Mouse (Mus musculus) hindbrain, embryonic 10.5 days (tissue): ENCODE data around the gene Efhd2. TPM values are rescaled to one million over a fixed set of nuclear protein-coding genes. Genes with fewer than 3 reads are reported as not detected.

Experiments used
- DNase-seq: peaks from one replicate; pipeline ENCODE4 v3.0.0-alpha.2; 2017; ENCODE audit warnings: low spot score
- H3K27ac ChIP-seq: fragments of 300-500 bp; sonication (generic); 2 replicates; pipeline ENCODE4 v1.5.1; 2016; ENCODE audit warnings: mild to moderate bottlenecking, moderate library complexity
- H3K27me3 ChIP-seq: fragments of 300-500 bp; sonication (generic); 2 replicates; pipeline ENCODE4 v1.6.1; 2016; ENCODE audit warnings: mild to moderate bottlenecking; ENCODE audit not compliant: poor library complexity, insufficient read depth, severe bottlenecking
- H3K36me3 ChIP-seq: fragments of 300-500 bp; sonication (generic); 2 replicates; pipeline ENCODE4 v1.6.1; 2016; ENCODE audit warnings: mild to moderate bottlenecking, moderate library complexity
- H3K4me1 ChIP-seq: fragments of 300-500 bp; sonication (generic); replicated peaks from 2 replicates; pipeline ENCODE4 v1.6.1; 2016; ENCODE audit warnings: mild to moderate bottlenecking
- H3K4me3 ChIP-seq: fragments of 300-500 bp; sonication (generic); 2 replicates; pipeline ENCODE4 v1.5.1; 2016; ENCODE audit warnings: mild to moderate bottlenecking, moderate library complexity
- H3K9me3 ChIP-seq: fragments of 300-500 bp; sonication (generic); 2 replicates; pipeline ENCODE4 v1.6.1; 2016; ENCODE audit warnings: mild to moderate bottlenecking, moderate library complexity
- WGBS: fragments of 180-500 bp; shearing (Covaris S2); methylation state at CpG from one replicate; pipeline ENCODE4 v1.1.7; 2016; 5-methylcytosine and 5-hydroxymethylcytosine counted together
- polyA plus RNA-seq: library from polyadenylated mRNA; unstranded; fragments of >200 nt; fragmentation: Nextera tagmentation; extraction: Ambion mirVana; gene quantifications from 2 replicates; pipeline ENCODE4 v1.2.1, GENCODE M21; 2016

The Efhd2 gene
- polyA plus RNA-seq, 1 experiment from 2014 or later = 61.3 TPM

DNA sequence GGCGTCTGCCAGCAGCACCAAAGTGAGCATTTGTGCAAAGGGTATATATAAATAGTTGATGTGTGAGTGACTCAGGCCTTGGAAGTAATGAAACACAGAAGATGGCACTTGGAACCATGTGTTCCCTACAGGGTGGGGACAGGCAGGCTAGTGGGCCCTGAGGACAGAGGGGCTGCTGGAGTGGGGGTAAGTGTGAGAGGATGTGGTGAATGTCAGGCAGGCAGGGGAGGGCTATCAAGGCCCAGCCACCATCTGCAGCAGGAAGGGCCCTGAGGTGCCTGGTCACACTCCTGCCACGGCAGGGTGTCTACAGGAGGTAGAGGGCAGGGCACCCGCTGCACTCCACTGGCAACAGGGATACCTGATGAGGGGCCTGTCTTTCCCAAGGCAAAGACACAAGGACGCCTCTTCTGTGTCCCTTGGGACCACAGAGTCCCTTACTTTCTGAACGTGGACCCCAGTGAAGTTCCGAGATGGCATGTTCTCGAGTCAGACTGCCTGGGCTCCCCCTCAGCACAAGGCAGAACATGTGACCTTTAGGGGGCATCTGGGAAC lies 10.9 kb downstream of the Efhd2 start:
- no peak for DNase-seq
- no peak overlapping the region for H3K27ac ChIP-seq
- peaks cover 19% of the 10 kb centered on the region for H3K4me1 ChIP-seq
- H3K4me3 ChIP-seq = no peak overlapping the region
- WGBS = 86% methylated on average over 7 of the region's 7 CpGs
- H3K36me3 ChIP-seq = peaks cover 40% of the 10 kb centered on the region
- H3K9me3 ChIP-seq = no peaks in the 10 kb centered on the region
- H3K27me3 ChIP-seq = 0 out of 2 replicates have a peak, but pooled peaks cover 3% of the 10 kb centered on the region

DNA sequence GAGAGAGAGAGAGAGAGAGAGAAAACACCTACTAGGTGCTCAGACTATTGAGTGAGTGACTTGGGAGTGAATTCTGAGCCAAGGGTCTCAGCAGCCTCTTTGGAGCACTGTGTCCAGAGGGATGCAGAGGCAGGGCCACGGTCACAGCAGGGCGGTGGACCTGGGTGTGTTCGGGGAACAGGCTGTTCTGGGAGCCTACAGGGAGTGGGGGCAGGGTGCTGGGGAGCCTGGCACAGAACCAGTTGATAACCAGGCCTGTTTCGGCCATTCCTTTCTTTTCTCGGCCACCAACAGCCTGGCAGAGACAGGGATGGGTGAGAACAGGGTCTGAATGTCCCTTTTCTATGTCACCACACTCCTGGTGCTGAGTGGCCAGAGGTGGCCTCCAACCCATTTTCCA lies 11.9 kb downstream of the Efhd2 start:
- no peak for DNase-seq
- Histone ChIP-seq H3K4me3 (no peak overlapping the region), H3K36me3 (peaks cover 43% of the 10 kb centered on the region), H3K4me1 (peaks cover 16% of the 10 kb centered on the region), H3K27me3 (0 out of 2 replicates have a peak, but pooled peaks cover 3% of the 10 kb centered on the region), H3K27ac (no peak overlapping the region), H3K9me3 (no peaks in the 10 kb centered on the region)
- 82% methylated on average over 5 of the region's 5 CpGs for WGBS

DNA sequence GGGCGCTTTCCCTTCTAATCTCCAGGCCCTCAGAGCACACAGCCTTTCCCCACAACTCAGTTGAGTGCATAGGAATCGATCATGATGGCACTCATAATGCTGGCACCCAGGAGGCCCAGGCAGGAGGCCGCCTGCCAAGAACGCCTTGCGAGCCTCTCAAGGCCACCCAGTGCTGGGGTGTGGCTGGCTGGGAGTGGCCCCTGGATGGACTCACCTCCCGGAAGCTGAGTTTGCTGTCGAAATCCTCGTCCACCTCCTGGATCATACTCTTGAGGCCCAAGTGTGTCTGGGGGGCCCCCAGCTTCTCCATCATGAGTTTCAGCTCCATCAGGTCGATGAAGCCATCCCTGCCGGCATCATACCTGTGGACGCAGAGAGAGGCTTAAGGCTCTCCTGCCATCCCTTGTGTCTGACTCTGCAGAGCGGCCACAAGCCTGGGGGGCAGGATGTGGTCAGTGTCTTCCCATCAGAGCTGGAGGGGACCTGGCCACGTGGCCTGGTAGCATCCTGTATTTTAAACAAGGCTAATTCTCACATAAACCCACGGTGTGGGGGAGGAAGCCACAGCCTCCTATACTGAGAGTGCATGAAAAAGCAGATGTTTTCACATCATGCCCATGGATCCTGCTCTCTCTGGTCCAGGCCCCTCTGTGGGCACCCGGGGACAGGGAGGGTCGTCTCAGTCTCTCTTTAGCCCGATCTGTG lies 13.0 kb downstream of the Efhd2 start:
- no peak for DNase-seq
- Histone ChIP-seq H3K36me3 (peaks cover 43% of the 10 kb centered on the region), H3K9me3 (no peaks in the 10 kb centered on the region), H3K27ac (no peak overlapping the region), H3K4me1 (peaks cover 8% of the 10 kb centered on the region), H3K27me3 (0 out of 2 replicates have a peak, but pooled peaks cover 3% of the 10 kb centered on the region), H3K4me3 (no peak overlapping the region)
- 93% methylated on average over 17 of the region's 17 CpGs for WGBS

DNA sequence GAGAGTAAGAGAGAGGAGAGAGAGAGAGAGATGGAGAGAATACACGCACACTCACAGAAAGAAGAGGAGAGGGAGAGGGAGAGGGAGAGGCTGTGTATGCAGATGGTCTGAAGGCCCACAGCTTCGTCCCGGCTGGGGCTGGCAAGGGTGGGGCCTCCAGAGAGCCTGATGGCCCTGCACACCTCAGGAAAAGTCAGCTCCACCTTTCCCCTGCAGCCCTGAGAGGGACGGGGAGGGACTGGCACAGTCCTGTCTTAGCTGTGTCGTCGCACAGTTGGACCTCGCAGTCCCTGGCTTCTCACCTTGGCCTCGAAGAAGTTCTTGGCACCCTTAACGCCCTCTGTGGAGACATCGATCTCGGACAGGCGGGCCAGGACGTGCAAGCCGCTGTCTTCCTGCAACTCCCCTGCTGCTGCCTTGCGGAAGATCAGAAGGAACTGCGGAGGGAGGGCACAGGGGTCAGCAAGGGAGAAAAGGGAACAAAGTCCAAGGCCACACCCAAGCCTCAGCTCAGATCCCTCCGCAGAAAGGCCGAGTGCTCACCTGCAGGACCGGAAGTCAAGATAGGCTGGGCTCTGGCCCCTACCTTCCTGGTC lies 14.4 kb downstream of the Efhd2 start:
- DNase-seq = no peak
- Histone ChIP-seq H3K27ac (peak overlapping the region; percentile 23; the same call in 1 of the 2 replicates), H3K4me1 (peaks cover 4% of the 10 kb centered on the region), H3K4me3 (no peak overlapping the region), H3K27me3 (0 out of 2 replicates have a peak, but pooled peaks cover 3% of the 10 kb centered on the region), H3K36me3 (peaks cover 42% of the 10 kb centered on the region), H3K9me3 (no peaks in the 10 kb centered on the region)
- WGBS = 65% methylated on average over 19 of the region's 19 CpGs

DNA sequence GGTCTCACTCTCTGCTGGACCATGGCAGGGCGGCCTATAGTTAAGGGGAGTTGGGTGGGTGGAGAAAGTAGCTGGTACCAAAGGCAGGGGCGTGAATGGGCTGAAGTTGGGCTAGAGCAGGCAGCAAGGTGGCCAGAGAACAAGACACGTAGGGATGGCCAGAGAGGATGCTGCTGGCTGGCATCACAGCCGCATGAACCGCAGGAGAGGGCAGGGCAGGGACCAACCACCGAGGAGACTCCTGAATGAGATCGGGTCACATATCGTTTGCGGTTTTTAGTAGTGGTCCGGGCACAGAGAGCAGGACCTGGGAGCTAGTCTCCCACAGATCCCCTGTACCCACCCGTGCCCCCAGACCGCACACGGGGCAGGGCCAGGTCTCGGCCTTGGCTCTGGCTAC lies 15.4 kb downstream of the Efhd2 start:
- no peaks in the 10 kb centered on the region for H3K9me3 ChIP-seq
- no peak overlapping the region for H3K4me3 ChIP-seq
- no peak for DNase-seq
- 0 out of 2 replicates have a peak, but pooled peaks cover 3% of the 10 kb centered on the region for H3K27me3 ChIP-seq
- H3K36me3 ChIP-seq = peaks cover 37% of the 10 kb centered on the region
- no peak overlapping the region for H3K27ac ChIP-seq
- WGBS = 91% methylated on average over 14 of the region's 14 CpGs
- peaks cover 4% of the 10 kb centered on the region for H3K4me1 ChIP-seq

DNA sequence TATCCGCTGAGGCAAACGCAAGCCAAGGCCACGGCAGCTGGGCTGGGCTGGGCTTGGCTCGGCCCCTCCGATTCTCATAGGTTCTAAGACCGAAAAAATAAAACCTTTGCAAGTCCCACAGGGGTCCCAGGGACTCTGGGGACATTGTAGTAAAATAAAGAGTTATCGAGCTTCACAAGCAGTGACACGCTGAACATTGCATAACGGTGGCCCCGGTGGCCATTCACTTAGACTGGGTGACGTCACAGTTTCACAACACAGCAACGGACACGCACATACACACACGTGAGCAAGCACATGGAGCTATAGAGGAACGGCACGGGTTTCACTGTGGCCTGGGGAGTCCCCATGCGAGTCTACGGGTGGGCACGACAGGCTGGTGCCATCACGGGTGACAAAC lies 16.2 kb downstream of the Efhd2 start:
- Histone ChIP-seq H3K27me3 (no peaks in the 10 kb centered on the region), H3K36me3 (peaks cover 33% of the 10 kb centered on the region), H3K4me3 (no peak overlapping the region), H3K4me1 (peaks cover 4% of the 10 kb centered on the region), H3K9me3 (no peaks in the 10 kb centered on the region), H3K27ac (no peak overlapping the region)
- WGBS = 93% methylated on average over 20 of the region's 20 CpGs
- no peak for DNase-seq

DNA sequence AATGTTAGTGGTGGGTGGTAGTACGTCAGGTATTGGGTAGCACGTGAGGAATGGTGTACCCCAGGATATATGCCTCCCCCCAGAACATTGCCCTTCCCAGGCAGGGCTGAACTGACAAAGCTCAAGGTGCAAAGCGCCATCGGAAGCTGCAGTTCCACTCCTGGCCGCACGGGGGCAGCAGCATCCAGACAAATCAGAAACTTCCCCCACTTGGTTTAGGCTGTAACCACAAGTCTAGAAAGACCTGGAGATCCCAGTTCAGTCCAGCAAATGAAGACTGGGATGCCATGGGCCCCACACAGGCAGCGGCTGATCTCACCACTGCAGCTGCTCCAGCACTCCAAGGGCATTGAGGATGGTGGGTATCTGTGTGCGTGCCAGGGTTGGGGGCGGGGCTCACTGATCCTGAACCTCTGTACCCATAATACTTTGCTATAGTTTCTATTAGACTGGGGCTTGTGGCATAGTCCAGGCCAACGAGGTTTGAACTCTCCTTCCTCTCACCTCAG lies 17.2 kb downstream of the Efhd2 start:
- 19% methylated on average over 10 of the region's 10 CpGs for WGBS
- Histone ChIP-seq H3K27ac (no peak overlapping the region), H3K4me3 (no peak overlapping the region), H3K9me3 (no peaks in the 10 kb centered on the region), H3K36me3 (peaks cover 33% of the 10 kb centered on the region), H3K27me3 (no peaks in the 10 kb centered on the region), H3K4me1 (peaks cover 4% of the 10 kb centered on the region)
- DNase-seq = peak; percentile 86

DNA sequence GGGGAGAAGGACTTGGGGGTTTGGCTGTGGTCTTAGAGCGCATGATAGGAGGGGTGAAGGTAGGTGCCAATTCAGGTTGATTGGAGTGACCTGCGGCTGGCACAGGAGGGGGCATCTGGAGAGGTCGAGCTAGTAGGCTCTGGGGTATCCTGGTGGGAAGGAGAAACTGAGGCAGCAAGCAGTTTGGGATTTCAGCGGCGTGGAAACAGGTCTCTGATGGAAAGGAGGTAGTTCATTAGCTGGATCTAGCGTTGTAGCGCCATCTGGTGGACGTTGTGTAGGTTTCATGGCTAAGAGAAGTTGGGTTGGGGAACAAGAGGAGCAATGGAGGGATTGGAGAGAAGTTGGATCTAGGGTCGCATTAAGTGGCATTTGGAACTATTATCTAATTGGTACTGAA lies 21.3 kb downstream of the Efhd2 start:
- no peaks in the 10 kb centered on the region for H3K36me3 ChIP-seq
- H3K27ac ChIP-seq = no peak overlapping the region
- no peaks in the 10 kb centered on the region for H3K27me3 ChIP-seq
- peak; percentile 57 for DNase-seq
- WGBS = 76% methylated on average over 9 of the region's 9 CpGs
- peaks cover 4% of the 10 kb centered on the region; the same call in 1 of the 2 replicates for H3K4me1 ChIP-seq
- peaks cover 4% of the 10 kb centered on the region; the same call in 1 of the 2 replicates for H3K9me3 ChIP-seq
- no peak overlapping the region for H3K4me3 ChIP-seq

DNA sequence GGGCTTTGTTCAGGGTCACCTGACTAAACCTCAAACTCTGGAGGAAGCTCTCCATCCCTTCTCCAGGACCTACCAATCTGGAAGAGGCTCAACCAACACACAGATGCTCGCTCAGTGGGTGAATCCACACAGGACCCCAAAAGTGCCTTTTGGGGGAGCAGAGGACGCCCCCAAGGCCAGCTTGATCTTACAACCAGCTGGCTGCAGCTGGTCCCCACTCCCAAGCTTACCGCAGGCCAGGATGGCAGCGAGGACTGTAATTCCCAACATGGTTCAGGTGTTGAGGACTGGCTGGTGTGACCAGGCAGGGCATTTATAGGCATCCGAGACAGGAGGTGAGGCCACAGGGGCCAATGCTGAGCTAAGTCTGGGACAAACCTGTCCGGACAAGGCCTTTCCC lies 28.7 kb downstream of the Efhd2 start, which contains the start of gene Ctrc:
TSS of gene Ctrc (minus strand) at position 361 of the 400 bp plus-strand sequence.
- no peak within 1 kb of the TSS for H3K27ac ChIP-seq
- no peaks in the 10 kb centered on the region for H3K4me1 ChIP-seq
- WGBS = 88% methylated on average over 6 of the region's 6 CpGs
- no peak within 1 kb of the TSS for H3K4me3 ChIP-seq
- H3K27me3 ChIP-seq = no peaks in the 10 kb centered on the region
- DNase-seq = no peak
- H3K36me3 ChIP-seq = no peaks in the 10 kb centered on the region
- H3K9me3 ChIP-seq = peaks cover 4% of the 10 kb centered on the region; the same call in 1 of the 2 replicates

DNA sequence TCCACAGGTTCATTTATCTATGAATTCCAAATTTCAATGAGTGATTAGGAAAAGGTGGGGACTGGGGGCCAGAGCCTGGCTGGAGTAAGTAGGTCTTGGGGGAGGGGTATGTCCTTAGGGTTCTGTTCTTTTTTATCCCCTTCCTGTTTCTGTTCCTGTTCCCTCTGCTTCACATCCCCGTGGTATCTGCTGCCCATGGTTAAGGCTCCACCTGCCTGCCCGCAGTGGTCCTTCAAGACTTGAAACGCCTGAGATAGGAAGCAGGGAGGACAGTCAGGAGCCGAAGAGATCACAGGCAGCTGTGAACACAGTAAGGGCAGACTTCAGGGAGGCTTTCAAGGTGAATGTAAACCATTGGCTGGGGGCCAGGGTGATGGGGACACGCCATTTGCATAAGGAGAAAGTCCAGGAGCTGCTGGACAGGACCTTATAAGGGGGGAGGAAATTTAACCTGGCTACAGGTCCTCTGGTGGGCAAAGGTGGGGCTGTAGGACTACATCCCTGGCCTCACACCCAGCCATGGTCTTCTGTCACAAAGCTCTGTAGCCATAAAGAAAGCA lies 40.1 kb downstream of the Efhd2 start:
- Histone ChIP-seq H3K27me3 (no peaks in the 10 kb centered on the region), H3K27ac (no peak overlapping the region), H3K9me3 (no peaks in the 10 kb centered on the region), H3K36me3 (no peaks in the 10 kb centered on the region), H3K4me1 (0 out of 2 replicates have a peak, but pooled peaks cover 4% of the 10 kb centered on the region), H3K4me3 (no peak overlapping the region)
- no peak for DNase-seq
- 71% methylated on average over 5 of the region's 5 CpGs for WGBS

DNA sequence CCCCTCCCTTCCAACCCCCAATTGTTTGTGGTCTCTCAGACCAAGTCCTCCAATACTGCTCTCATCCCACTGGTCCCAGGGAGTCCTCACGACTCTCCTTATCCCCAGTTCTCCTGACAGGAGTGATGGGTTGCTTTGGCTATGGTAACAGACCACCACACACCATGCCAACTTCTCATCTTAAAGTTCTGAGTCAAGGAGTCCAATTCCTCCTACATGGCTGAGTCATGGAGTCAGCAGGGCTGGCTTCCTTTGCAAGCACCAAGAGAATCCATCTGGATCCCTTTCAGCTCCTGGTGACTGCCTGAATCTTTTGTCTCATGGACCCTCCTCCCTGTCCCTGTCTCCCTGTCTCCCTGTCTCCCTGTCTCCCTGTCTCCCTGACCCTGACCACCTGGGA lies 40.8 kb downstream of the Efhd2 start:
- DNase-seq = no peak
- H3K27ac ChIP-seq = no peak overlapping the region
- H3K27me3 ChIP-seq = no peaks in the 10 kb centered on the region
- H3K4me3 ChIP-seq = no peak overlapping the region
- 0 out of 2 replicates have a peak, but pooled peaks cover 4% of the 10 kb centered on the region for H3K4me1 ChIP-seq
- H3K9me3 ChIP-seq = no peaks in the 10 kb centered on the region
- WGBS = 45% methylated on average over 1 of the region's 1 CpGs
- H3K36me3 ChIP-seq = no peaks in the 10 kb centered on the region

DNA sequence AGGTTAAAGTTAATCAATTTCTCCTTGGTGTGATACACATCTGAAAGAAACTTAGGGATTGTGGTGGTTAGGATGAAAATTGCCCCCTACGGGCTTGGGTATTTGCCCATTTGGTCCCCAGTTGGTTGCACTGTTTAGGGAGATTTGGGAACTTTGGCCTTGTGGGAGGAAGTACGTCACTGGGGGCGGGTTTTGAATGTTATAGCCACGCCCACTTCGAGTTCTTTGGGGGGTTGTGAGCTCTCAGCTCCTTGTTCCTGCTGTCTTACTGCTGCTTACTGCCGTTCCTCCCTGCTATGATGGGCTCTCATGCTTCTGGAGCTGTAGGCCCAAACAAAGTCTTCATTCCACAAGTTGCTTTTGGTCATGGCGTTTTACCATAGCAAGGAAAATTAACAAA lies 43.4 kb downstream of the Efhd2 start:
- no peak for DNase-seq
- H3K9me3 ChIP-seq = no peaks in the 10 kb centered on the region
- H3K4me3 ChIP-seq = no peak overlapping the region
- 85% methylated on average over 7 of the region's 7 CpGs for WGBS
- no peak overlapping the region for H3K27ac ChIP-seq
- no peaks in the 10 kb centered on the region for H3K36me3 ChIP-seq
- no peaks in the 10 kb centered on the region for H3K27me3 ChIP-seq
- H3K4me1 ChIP-seq = 0 out of 2 replicates have a peak, but pooled peaks cover 4% of the 10 kb centered on the region
